ENCODE assay signal across 23 mouse cellular contexts in genomic region chr10:26805007-26805406, GRCm38 (mm10). TPM values are rescaled to one million over a fixed set of nuclear protein-coding genes. Genes with fewer than 3 reads are reported as not detected.
DNase-seq lines count a peak whose midpoint lies in the region; ATAC-seq and TF ChIP-seq lines count a peak whose summit lies in the region.
"Had no signal": no experiment of that assay in that cellular context is flagged by ENCODE, and none has a peak within 500 bp of the region (broad histone marks: within the 10 kb centered on the region; RNA-seq: fewer than 3 reads in every experiment).

No protein-coding gene starts in this region.

- DNase-seq in forebrain, embryonic 11.5 days (ENCODE audit: low spot score), result no peak
- no peak for DNase-seq in gastrocnemius, adult 2 months
- DNase-seq in gastrocnemius, postnatal 4 days (ENCODE audit: low spot score in 2 of 2), result no peak
- DNase-seq in forebrain, postnatal 0 days, result peak; percentile 20
- no peak for DNase-seq in kidney, postnatal 4 days
- DNase-seq in heart, postnatal 14 days, result no peak
- DNase-seq: adrenal gland, adult 2 months; adrenal gland, postnatal 25 days; cerebellum, adult 18-20 months; cerebellum, adult 9-10 months; cerebellum, postnatal 14 days; gastrocnemius, postnatal 14 days; heart, adult 18-20 months; heart, postnatal 10 days; heart, postnatal 4 days; kidney, adult 18-20 months had no signal

- H3K27me3 ChIP-seq in forebrain, embryonic 13.5 days, result no peaks in the 10 kb centered on the region
- H3K27me3 ChIP-seq in forebrain, embryonic 11.5 days (ENCODE audit: control insufficient read depth, insufficient read depth, low read length), result no peaks in the 10 kb centered on the region
- no peaks in the 10 kb centered on the region for H3K27me3 ChIP-seq in forebrain, postnatal 0 days (ENCODE audit: insufficient read depth, low read length)
- H3K27me3 ChIP-seq: heart, embryonic 12.5 days; heart, embryonic 15.5 days had no signal

- intact Hi-C loops in gastrocnemius, adult 2 months (cut with DNase I), result no loop called here
- intact Hi-C loops in heart, postnatal 14 days (cut with DNase I), result loop anchor here (5.0 kb wide), 1 partner anchor 33 kb away; no protein-coding TSS in a partner anchor

- H3K9me3 ChIP-seq in forebrain, embryonic 13.5 days (replicated peaks), result no peaks in the 10 kb centered on the region
- no peaks in the 10 kb centered on the region for H3K9me3 ChIP-seq in forebrain, embryonic 11.5 days (ENCODE audit: control insufficient read depth, low read length)
- no peaks in the 10 kb centered on the region for H3K9me3 ChIP-seq in forebrain, postnatal 0 days (ENCODE audit: low read length)
- H3K9me3 ChIP-seq: heart, embryonic 12.5 days; heart, embryonic 15.5 days had no signal

- no peaks in the 10 kb centered on the region for H3K36me3 ChIP-seq in forebrain, embryonic 13.5 days (ENCODE audit: poor library complexity, severe bottlenecking)
- H3K36me3 ChIP-seq in forebrain, embryonic 11.5 days (ENCODE audit: control insufficient read depth, insufficient read depth, low read length), result no peaks in the 10 kb centered on the region
- no peaks in the 10 kb centered on the region for H3K36me3 ChIP-seq in forebrain, postnatal 0 days (ENCODE audit: insufficient read depth)
- H3K36me3 ChIP-seq: heart, embryonic 12.5 days; heart, embryonic 15.5 days had no signal

- WGBS in forebrain, embryonic 13.5 days, result 45% methylated on average over 1 of the region's 1 CpGs
- WGBS in forebrain, embryonic 11.5 days, result 83% methylated on average over 1 of the region's 1 CpGs
- WGBS in forebrain, postnatal 0 days, result 20% methylated on average over 1 of the region's 1 CpGs

- peak; percentile 42; the same call in 1 of the 2 replicates for ATAC-seq in forebrain, embryonic 13.5 days
- ATAC-seq in forebrain, embryonic 11.5 days (replicated peaks; ENCODE audit: low FRiP score), result no peak
- ATAC-seq in forebrain, postnatal 0 days, result no peak
- ATAC-seq: hindbrain, postnatal 0 days; inflammation-experienced regulatory T-cells, adult 6 months; intestine, embryonic 16.5 days had no signal

- no peak overlapping the region for H3K4me2 ChIP-seq in forebrain, embryonic 13.5 days
- H3K4me2 ChIP-seq in forebrain, embryonic 11.5 days (ENCODE audit: low read depth, low read length, severe bottlenecking), result no peak overlapping the region
- no peak overlapping the region for H3K4me2 ChIP-seq in forebrain, postnatal 0 days (ENCODE audit: low read depth)
- H3K4me2 ChIP-seq: heart, embryonic 12.5 days; heart, embryonic 15.5 days; hindbrain, embryonic 14.5 days had no signal

- H3K4me1 ChIP-seq in forebrain, embryonic 13.5 days, result peaks cover 5% of the 10 kb centered on the region; the same call in 1 of the 2 replicates
- H3K4me1 ChIP-seq in forebrain, embryonic 11.5 days (replicated peaks; ENCODE audit: control insufficient read depth, insufficient read depth, low read length), result no peaks in the 10 kb centered on the region
- no peaks in the 10 kb centered on the region for H3K4me1 ChIP-seq in forebrain, postnatal 0 days (ENCODE audit: insufficient read depth)

- no peak overlapping the region for H3K4me3 ChIP-seq in forebrain, embryonic 13.5 days
- H3K4me3 ChIP-seq in forebrain, embryonic 11.5 days (ENCODE audit: low read depth, low read length), result no peak overlapping the region
- H3K4me3 ChIP-seq in gastrocnemius, adult 2 months, result no peak overlapping the region
- no peak overlapping the region for H3K4me3 ChIP-seq in forebrain, postnatal 0 days (ENCODE audit: low read depth, low read length)
- H3K4me3 ChIP-seq: heart, embryonic 12.5 days; heart, embryonic 15.5 days had no signal

- no peak for TF ChIP-seq CTCF in gastrocnemius, adult 2 months (IDR thresholded peaks at IDR 0.05)
- TF ChIP-seq CTCF in forebrain, postnatal 0 days (IDR thresholded peaks at IDR 0.05; ENCODE audit: low read depth), result no peak

- H3K27ac ChIP-seq in forebrain, embryonic 13.5 days, result no peak overlapping the region
- H3K27ac ChIP-seq in forebrain, embryonic 11.5 days (ENCODE audit: low read depth, low read length), result no peak overlapping the region
- peak overlapping the region; percentile 40; the same call in 1 of the 2 replicates for H3K27ac ChIP-seq in gastrocnemius, adult 2 months
- no peak overlapping the region for H3K27ac ChIP-seq in forebrain, postnatal 0 days (ENCODE audit: low read depth, low read length)
- H3K27ac ChIP-seq: heart, embryonic 15.5 days; hindbrain, embryonic 14.5 days; hindbrain, postnatal 0 days had no signal

- no peak overlapping the region for H3K9ac ChIP-seq in forebrain, embryonic 13.5 days
- no peak overlapping the region for H3K9ac ChIP-seq in forebrain, embryonic 11.5 days (ENCODE audit: low read length)
- no peak overlapping the region for H3K9ac ChIP-seq in forebrain, postnatal 0 days
- H3K9ac ChIP-seq: heart, embryonic 12.5 days; heart, embryonic 15.5 days; hindbrain, embryonic 14.5 days had no signal

RNA-seq across cellular contexts. Expression of gene Arhgap18, which starts 51.8 kb away (rescaled TPM):
- 20.3 and 22.5 TPM in 2 replicates for polyA plus RNA-seq in forebrain, embryonic 13.5 days (2015; fragmentation: Nextera tagmentation; extraction: Ambion mirVana)
- polyA plus RNA-seq in forebrain, embryonic 11.5 days (2014; fragmentation: Nextera tagmentation; extraction: Ambion mirVana), result 18.2 and 20.9 TPM in 2 replicates
- 1 to 10 TPM; 3.1 to 4.1 TPM for total RNA-seq in gastrocnemius, adult 2 months (2021)
- 10 to 100 TPM; 38.5 to 40.9 TPM for total RNA-seq in gastrocnemius, postnatal 4 days (2021)
- total RNA-seq in forebrain, postnatal 0 days (2014; rRNA removed), result 11.3 and 13.1 TPM in 2 replicates
- 7.6 and 9.1 TPM in 2 replicates for polyA plus RNA-seq in forebrain, postnatal 0 days (2015; fragmentation: Nextera tagmentation; extraction: Ambion mirVana)
- 10 to 100 TPM; 27.6 to 27.8 TPM for total RNA-seq in heart, postnatal 14 days (2021)
